Mouse (Mus musculus) myocyte (in vitro differentiated cells): Measurements from ENCODE around the gene Adra2b.

ENCODE experiments used
- CEBPB ChIP-seq: IDR thresholded peaks from 2 replicates; pipeline ENCODE4 v1.6.1; 2011; ENCODE audit warnings: mild to moderate bottlenecking, moderate library complexity; ENCODE audit not compliant: poor library complexity, insufficient read depth, severe bottlenecking
- E2F4 ChIP-seq: IDR thresholded peaks from one replicate; pipeline ENCODE4 v1.6.1; 2011; ENCODE audit warnings: mild to moderate bottlenecking, control low read depth, moderate library complexity; ENCODE audit not compliant: insufficient read depth
- MAX ChIP-seq: IDR thresholded peaks from one replicate; pipeline ENCODE4 v1.6.1; 2011; ENCODE audit warnings: low read depth, mild to moderate bottlenecking, control low read depth
- POLR2A ChIP-seq: IDR thresholded peaks from one replicate; pipeline ENCODE4 v1.6.1; 2011; ENCODE audit warnings: low read depth, mild to moderate bottlenecking, control low read depth, moderate library complexity; ENCODE audit not compliant: insufficient read length
- POLR2AphosphoS2 ChIP-seq: IDR thresholded peaks from one replicate; pipeline ENCODE4 v1.6.1; 2011; ENCODE audit warnings: low read depth, control low read depth; ENCODE audit not compliant: insufficient read length
- REST ChIP-seq: IDR thresholded peaks from one replicate; pipeline ENCODE4 v1.6.1; 2011; ENCODE audit warnings: mild to moderate bottlenecking, control low read depth, moderate library complexity; ENCODE audit not compliant: insufficient read depth, insufficient read length
- TCF12 ChIP-seq: IDR thresholded peaks from one replicate; pipeline ENCODE4 v1.6.1; 2011; ENCODE audit warnings: mild to moderate bottlenecking, control low read depth; ENCODE audit not compliant: poor library complexity, insufficient read depth, severe bottlenecking
- TCF3 ChIP-seq: IDR thresholded peaks from one replicate; pipeline ENCODE4 v1.6.1; 2011; ENCODE audit warnings: low read depth, control low read depth; ENCODE audit not compliant: insufficient read length
- USF1 ChIP-seq: IDR thresholded peaks from one replicate; pipeline ENCODE4 v1.6.1; 2011; ENCODE audit warnings: low read depth, mild to moderate bottlenecking, control low read depth, moderate library complexity

DNA sequence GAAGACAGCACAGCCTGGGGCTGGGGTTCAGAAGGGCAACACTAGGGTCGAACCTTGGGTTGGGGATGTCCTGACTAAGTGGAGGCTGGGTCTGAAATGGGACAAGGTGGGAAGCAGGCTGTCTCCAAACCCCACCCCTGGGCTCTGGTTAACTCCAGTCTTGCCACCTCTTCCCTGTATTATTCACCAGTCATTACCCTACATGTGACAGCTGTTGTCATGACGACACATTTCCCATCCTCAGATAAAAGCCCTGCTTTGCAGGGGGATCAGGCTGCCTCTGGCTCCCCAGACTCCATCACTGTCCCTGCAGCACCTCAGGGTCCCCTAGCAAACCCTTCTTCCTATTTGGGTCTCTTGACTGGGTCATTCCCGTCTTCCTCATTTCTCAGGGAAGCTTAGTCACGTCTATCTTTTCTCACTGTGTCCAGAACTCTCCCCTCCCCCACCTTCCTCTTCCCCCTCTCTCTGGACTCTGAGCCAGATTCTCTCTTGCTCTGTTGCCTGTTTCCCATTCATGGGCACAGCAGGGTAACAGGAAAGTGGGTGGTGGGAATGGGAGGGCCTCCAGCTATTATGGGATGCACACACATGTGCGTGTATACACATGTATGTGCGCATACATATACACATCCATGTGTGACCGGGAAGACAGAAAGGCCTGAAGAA is 15.1 kb downstream of the Adra2b start:
- TF ChIP-seq REST (no peak), POLR2A (no peak), TCF12 (no peak), POLR2AphosphoS2 (no peak), MAX (no peak), TCF3 (no peak), USF1 (no peak), E2F4 (no peak), CEBPB (no peak)
